Mouse (Mus musculus) bone marrow, adult 2 months (tissue): ENCODE data around the gene Zfp335.

Experiments
- CTCF ChIP-seq: fragments of 200-500 bp; IDR thresholded peaks from 2 replicates; pipeline ENCODE4 v1.5.1; 2011; ENCODE audit warnings: low read length, control low read depth; ENCODE audit not compliant: control insufficient read depth, insufficient read depth
- POLR2A ChIP-seq: fragments of 200-500 bp; IDR thresholded peaks from 2 replicates; pipeline ENCODE4 v1.6.1; 2011; ENCODE audit warnings: low read depth, mild to moderate bottlenecking, control low read depth, low read length, borderline replicate concordance; ENCODE audit not compliant: control insufficient read depth

DNA sequence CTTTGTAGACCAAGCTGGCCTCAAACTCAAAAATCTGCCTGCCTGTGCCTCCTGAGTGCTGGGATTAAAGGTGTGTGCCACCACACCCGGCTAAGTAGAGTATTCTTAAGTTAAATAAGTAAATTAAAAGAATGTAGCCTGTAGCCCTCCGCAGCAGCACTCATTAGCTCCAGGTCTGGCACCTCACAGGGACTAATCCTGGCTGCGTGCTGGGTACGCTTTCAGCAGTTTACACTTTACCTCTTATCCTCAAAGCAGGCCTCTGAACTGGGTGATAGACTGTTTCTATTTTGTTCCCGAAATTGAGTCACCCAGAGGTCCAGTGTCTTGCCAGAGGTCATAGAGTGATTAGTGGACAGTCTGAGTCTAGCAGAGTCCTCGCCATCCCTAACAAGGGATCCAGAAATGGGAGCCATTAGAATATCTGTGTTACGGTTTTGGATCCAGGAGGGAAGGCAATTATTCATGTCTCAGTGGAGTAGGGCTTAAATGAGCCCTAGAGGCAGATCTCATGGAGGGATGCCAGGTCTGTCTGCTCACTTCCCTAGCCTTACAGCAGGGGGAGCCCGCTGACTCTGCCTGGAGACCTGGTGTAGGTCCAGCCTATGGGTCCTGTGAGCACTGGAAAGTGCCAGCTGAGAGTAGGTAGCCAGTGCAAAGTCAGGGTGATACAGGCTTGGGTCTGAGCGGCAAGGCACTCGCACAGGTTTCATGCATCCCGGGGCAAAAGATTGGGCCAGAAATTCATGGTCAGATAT is 12.7 kb upstream of the Zfp335 start:
- no peak for TF ChIP-seq POLR2A
- TF ChIP-seq CTCF, result peak; percentile 96
